Mouse (Mus musculus) hindbrain, embryonic 15.5 days (tissue): ENCODE measurements around the gene Gm9857. TPM values are rescaled to one million over a fixed set of nuclear protein-coding genes. Genes with fewer than 3 reads are reported as not detected.

ENCODE experiments used
- ATAC-seq: fragments of 200-750 bp; cut with Nextera tagmentation; 2 replicates; pipeline ENCODE4 v1.8.0; 2017; ENCODE audit warnings: low read depth, moderate number of reproducible peaks, moderate TSS enrichment; ENCODE audit not compliant: low FRiP score
- H3K27ac ChIP-seq: fragments of 300-500 bp; sonication (generic); replicated peaks from 2 replicates; pipeline ENCODE4 v1.5.1; 2015; ENCODE audit warnings: mild to moderate bottlenecking, inconsistent platforms
- H3K27me3 ChIP-seq: fragments of 300-500 bp; sonication (generic); 2 replicates; pipeline ENCODE4 v1.6.1; 2015; ENCODE audit warnings: control low read depth, inconsistent platforms
- H3K36me3 ChIP-seq: fragments of 300-500 bp; sonication (generic); 2 replicates; pipeline ENCODE4 v1.6.1; 2015; ENCODE audit warnings: control low read depth, inconsistent platforms
- H3K4me1 ChIP-seq: fragments of 300-500 bp; sonication (generic); replicated peaks from 2 replicates; pipeline ENCODE4 v1.6.1; 2015; ENCODE audit warnings: control low read depth, inconsistent platforms
- H3K4me2 ChIP-seq: fragments of 300-500 bp; sonication (generic); 2 replicates; pipeline ENCODE4 v1.6.1; 2015; ENCODE audit warnings: moderate library complexity, mild to moderate bottlenecking, inconsistent platforms
- H3K4me3 ChIP-seq: fragments of 300-500 bp; sonication (generic); 2 replicates; pipeline ENCODE4 v1.5.1; 2015; ENCODE audit warnings: mild to moderate bottlenecking, inconsistent platforms
- H3K9ac ChIP-seq: fragments of 300-500 bp; sonication (generic); 2 replicates; pipeline ENCODE4 v1.6.1; 2015; ENCODE audit warnings: inconsistent platforms
- H3K9me3 ChIP-seq: fragments of 300-500 bp; sonication (generic); 2 replicates; pipeline ENCODE4 v1.6.1; 2016; ENCODE audit warnings: control low read depth, inconsistent platforms
- WGBS: fragments of 180-500 bp; shearing (Covaris S2); methylation state at CpG from one replicate; pipeline ENCODE4 v1.1.7; 2015; 5-methylcytosine and 5-hydroxymethylcytosine counted together
- polyA plus RNA-seq: library from polyadenylated mRNA; unstranded; fragments of >200 nt; fragmentation: Nextera tagmentation; extraction: Ambion mirVana; gene quantifications from 2 replicates; pipeline ENCODE4 v1.2.1, GENCODE M21; 2015

The Gm9857 gene
- polyA plus RNA-seq: 0.66 TPM in 1 of 2 replicates, not detected in the other

GRCm38 (mm10) chr3:108940001-108940633 lies at the start of gene Gm9857:
TSS of gene Gm9857 (minus strand) at chr3:108940445.
- WGBS: 63% methylated on average over 45 of the region's 59 CpGs
- ATAC-seq: peak; percentile 96
- no peaks in the 10 kb centered on the region for H3K9me3 ChIP-seq
- H3K27ac ChIP-seq: no peak within 1 kb of the TSS
- peak within 1 kb of the TSS; percentile 41 for H3K4me3 ChIP-seq
- peak within 1 kb of the TSS; percentile 69 for H3K4me2 ChIP-seq
- no peaks in the 10 kb centered on the region for H3K36me3 ChIP-seq
- no peaks in the 10 kb centered on the region for H3K27me3 ChIP-seq
- H3K9ac ChIP-seq: peak within 1 kb of the TSS; percentile 7; the same call in 1 of the 2 replicates
- H3K4me1 ChIP-seq: no peaks in the 10 kb centered on the region

GRCm38 (mm10) chr3:108987009-108987659 lies 46.9 kb upstream of the Gm9857 start:
- Histone ChIP-seq H3K4me1 (peaks cover 4% of the 10 kb centered on the region; the same call in 1 of the 2 replicates), H3K27ac (peak overlapping the region; percentile 47; the same call in 1 of the 2 replicates), H3K27me3 (no peaks in the 10 kb centered on the region), H3K4me2 (no peak overlapping the region), H3K36me3 (peaks cover 18% of the 10 kb centered on the region), H3K9me3 (no peaks in the 10 kb centered on the region), H3K9ac (no peak overlapping the region), H3K4me3 (no peak overlapping the region)
- peak; percentile 68; the same call in 1 of the 2 replicates for ATAC-seq
- 46% methylated on average over 12 of the region's 12 CpGs for WGBS

- Histone ChIP-seq H3K27ac (0 out of 2 replicates have a peak overlapping the region, but pooled peaks have one; percentile 47), H3K27me3 (no peaks in the 10 kb centered on the region), H3K4me1 (peaks cover 4% of the 10 kb centered on the region; the same call in 1 of the 2 replicates), H3K4me3 (no peak overlapping the region), H3K36me3 (peaks cover 16% of the 10 kb centered on the region), H3K9me3 (no peaks in the 10 kb centered on the region), H3K9ac (no peak overlapping the region), H3K4me2 (no peak overlapping the region)
- ATAC-seq: peak; percentile 70; the same call in 1 of the 2 replicates
- 75% methylated on average over 1 of the region's 1 CpGs for WGBS
These were observed 46.3 kb upstream of the Gm9857 start for GRCm38 (mm10) chr3:108986534-108986933.

GRCm38 (mm10) chr3:108983989-108984388 lies 43.7 kb upstream of the Gm9857 start:
- peaks cover 4% of the 10 kb centered on the region; the same call in 1 of the 2 replicates for H3K4me1 ChIP-seq
- 89% methylated on average over 5 of the region's 5 CpGs for WGBS
- H3K27me3 ChIP-seq: no peaks in the 10 kb centered on the region
- H3K4me3 ChIP-seq: no peak overlapping the region
- no peak overlapping the region for H3K9ac ChIP-seq
- ATAC-seq: no peak
- H3K27ac ChIP-seq: no peak overlapping the region
- no peaks in the 10 kb centered on the region for H3K9me3 ChIP-seq
- H3K36me3 ChIP-seq: peaks cover 36% of the 10 kb centered on the region
- H3K4me2 ChIP-seq: no peak overlapping the region

GRCm38 (mm10) chr3:108981946-108982345 lies 41.7 kb upstream of the Gm9857 start:
- peaks cover 50% of the 10 kb centered on the region for H3K36me3 ChIP-seq
- H3K9me3 ChIP-seq: no peaks in the 10 kb centered on the region
- no peak overlapping the region for H3K27ac ChIP-seq
- no peak overlapping the region for H3K4me2 ChIP-seq
- H3K27me3 ChIP-seq: no peaks in the 10 kb centered on the region
- WGBS: 80% methylated on average over 6 of the region's 6 CpGs
- peaks cover 1% of the 10 kb centered on the region; the same call in 1 of the 2 replicates for H3K4me1 ChIP-seq
- ATAC-seq: no peak
- no peak overlapping the region for H3K4me3 ChIP-seq
- no peak overlapping the region for H3K9ac ChIP-seq

- H3K9me3 ChIP-seq: no peaks in the 10 kb centered on the region
- no peak for ATAC-seq
- no peak overlapping the region for H3K4me2 ChIP-seq
- no peak overlapping the region for H3K9ac ChIP-seq
- peaks cover 54% of the 10 kb centered on the region for H3K36me3 ChIP-seq
- H3K27ac ChIP-seq: no peak overlapping the region
- H3K4me1 ChIP-seq: no peaks in the 10 kb centered on the region
- 97% methylated on average over 13 of the region's 13 CpGs for WGBS
- H3K27me3 ChIP-seq: no peaks in the 10 kb centered on the region
- H3K4me3 ChIP-seq: no peak overlapping the region
These were observed 37.2 kb upstream of the Gm9857 start for GRCm38 (mm10) chr3:108977340-108978030.

GRCm38 (mm10) chr3:108974920-108975485 lies 34.8 kb upstream of the Gm9857 start:
- H3K27me3 ChIP-seq: no peaks in the 10 kb centered on the region
- H3K4me3 ChIP-seq: no peak overlapping the region
- peaks cover 44% of the 10 kb centered on the region for H3K36me3 ChIP-seq
- no peak overlapping the region for H3K27ac ChIP-seq
- WGBS: 90% methylated on average over 15 of the region's 15 CpGs
- no peak for ATAC-seq
- no peak overlapping the region for H3K4me2 ChIP-seq
- H3K9ac ChIP-seq: no peak overlapping the region
- no peaks in the 10 kb centered on the region for H3K4me1 ChIP-seq
- H3K9me3 ChIP-seq: no peaks in the 10 kb centered on the region

GRCm38 (mm10) chr3:108973980-108974660 lies 33.9 kb upstream of the Gm9857 start:
- WGBS: 81% methylated on average over 13 of the region's 13 CpGs
- no peaks in the 10 kb centered on the region for H3K4me1 ChIP-seq
- H3K27me3 ChIP-seq: no peaks in the 10 kb centered on the region
- peaks cover 37% of the 10 kb centered on the region for H3K36me3 ChIP-seq
- no peak overlapping the region for H3K9ac ChIP-seq
- H3K9me3 ChIP-seq: no peaks in the 10 kb centered on the region
- no peak for ATAC-seq
- no peak overlapping the region for H3K4me3 ChIP-seq
- no peak overlapping the region for H3K4me2 ChIP-seq
- no peak overlapping the region for H3K27ac ChIP-seq

GRCm38 (mm10) chr3:108966051-108966450 lies 25.8 kb upstream of the Gm9857 start:
- no peak overlapping the region for H3K9ac ChIP-seq
- no peak overlapping the region for H3K4me3 ChIP-seq
- no peaks in the 10 kb centered on the region for H3K27me3 ChIP-seq
- H3K27ac ChIP-seq: no peak overlapping the region
- ATAC-seq: no peak
- WGBS: 94% methylated on average over 3 of the region's 3 CpGs
- H3K36me3 ChIP-seq: peaks cover 6% of the 10 kb centered on the region; the same call in 1 of the 2 replicates
- H3K9me3 ChIP-seq: no peaks in the 10 kb centered on the region
- H3K4me1 ChIP-seq: peaks cover 17% of the 10 kb centered on the region
- H3K4me2 ChIP-seq: no peak overlapping the region

- Histone ChIP-seq H3K27me3 (no peaks in the 10 kb centered on the region), H3K4me1 (peaks cover 21% of the 10 kb centered on the region), H3K27ac (no peak overlapping the region), H3K4me3 (no peak overlapping the region), H3K9ac (no peak overlapping the region), H3K9me3 (no peaks in the 10 kb centered on the region), H3K36me3 (no peaks in the 10 kb centered on the region), H3K4me2 (no peak overlapping the region)
- WGBS: 73% methylated on average over 7 of the region's 7 CpGs
- ATAC-seq: no peak
These were observed 24.3 kb upstream of the Gm9857 start for GRCm38 (mm10) chr3:108964361-108965044.

- H3K4me2 ChIP-seq: no peak overlapping the region
- no peaks in the 10 kb centered on the region for H3K27me3 ChIP-seq
- H3K4me3 ChIP-seq: no peak overlapping the region
- no peaks in the 10 kb centered on the region for H3K36me3 ChIP-seq
- ATAC-seq: no peak
- H3K4me1 ChIP-seq: peaks cover 21% of the 10 kb centered on the region
- no peak overlapping the region for H3K9ac ChIP-seq
- H3K27ac ChIP-seq: no peak overlapping the region
- 89% methylated on average over 3 of the region's 3 CpGs for WGBS
- H3K9me3 ChIP-seq: no peaks in the 10 kb centered on the region
These were observed 23.5 kb upstream of the Gm9857 start for GRCm38 (mm10) chr3:108963776-108964175.
